Mouse (Mus musculus): ENCODE measurements at regions not wholly inside any gene's neighbourhood (a gene's known extent, or its start where the extent isn't known, plus 50 kb on each side); places are given as distances from the start of the nearest gene placed in this dataset.

DNA sequence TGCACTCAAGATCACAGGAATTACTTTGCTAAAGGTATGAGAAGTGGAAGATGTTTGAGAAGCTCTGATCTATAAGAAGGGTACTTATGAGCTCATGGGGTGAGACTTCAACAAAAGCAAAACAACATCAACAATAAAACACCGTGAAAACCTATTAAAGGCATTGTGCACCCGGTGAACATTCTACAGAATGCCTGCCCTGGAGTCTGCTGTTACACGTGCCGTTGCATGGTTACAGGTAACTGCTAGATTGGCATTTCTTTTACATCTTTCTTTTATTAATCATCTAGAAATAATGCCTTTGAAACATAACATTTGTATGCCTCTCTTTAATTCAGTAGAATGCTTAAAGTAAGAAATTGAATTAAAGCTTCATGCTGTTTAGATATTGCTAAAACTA, 661.0 kb downstream of the Pcdh18 start:
- 57% methylated on average over 4 of the region's 4 CpGs for WGBS
- Histone ChIP-seq H3K9me3 (no peaks in the 10 kb centered on the region), H3K4me1 (no peaks in the 10 kb centered on the region), H3K4me3 (no peak overlapping the region), H3K27ac (no peak overlapping the region), H3K9ac (no peak overlapping the region), H3K27me3 (no peaks in the 10 kb centered on the region), H3K4me2 (replicated peaks) (no peak overlapping the region), H3K36me3 (no peaks in the 10 kb centered on the region)
- no peak for ATAC-seq (ENCODE audit: low FRiP score, low read depth)

DNA sequence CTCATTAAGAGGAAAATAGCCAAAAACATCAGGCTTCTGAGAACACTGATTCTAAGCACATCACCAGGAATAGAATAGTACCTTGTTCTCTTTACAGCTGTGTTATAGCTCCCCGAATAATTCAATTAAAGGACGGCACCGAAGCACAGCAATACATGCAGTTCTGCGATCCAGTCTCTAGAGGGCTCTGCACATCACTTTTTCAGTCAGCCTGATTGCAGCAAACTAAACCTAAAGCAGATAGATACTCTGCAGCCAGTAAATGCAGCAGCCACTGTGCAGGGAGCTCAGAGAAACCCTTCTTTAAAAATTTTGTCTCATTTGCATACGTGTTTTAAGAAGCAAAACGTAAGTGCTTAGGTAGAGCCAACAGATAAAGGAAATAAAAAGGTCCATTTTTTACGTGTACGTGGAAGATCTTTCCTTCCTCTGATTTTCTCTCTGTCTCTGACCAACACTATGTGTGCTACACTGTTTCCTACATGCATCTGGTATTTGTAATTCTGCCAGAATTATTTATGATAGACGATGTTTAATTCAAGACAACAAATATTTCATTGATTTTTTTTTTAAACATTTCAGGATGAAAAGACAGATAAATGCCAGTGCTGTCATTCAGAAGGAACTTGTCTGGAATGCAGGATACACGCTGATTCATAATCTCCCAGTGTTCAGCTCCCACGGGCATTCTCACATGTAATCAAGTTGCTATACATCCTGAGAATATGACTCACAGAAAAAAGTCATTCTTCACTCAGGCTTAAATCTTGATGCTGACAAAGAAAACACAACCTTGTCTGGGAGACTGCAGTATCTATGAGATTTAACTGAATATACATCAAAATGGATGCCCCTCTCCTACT, 663.1 kb downstream of the Pcdh18 start:
- Histone ChIP-seq H3K4me2 (replicated peaks) (no peak overlapping the region), H3K27me3 (no peaks in the 10 kb centered on the region), H3K4me3 (no peak overlapping the region), H3K9ac (no peak overlapping the region), H3K4me1 (no peaks in the 10 kb centered on the region), H3K36me3 (no peaks in the 10 kb centered on the region), H3K9me3 (no peaks in the 10 kb centered on the region), H3K27ac (no peak overlapping the region)
- WGBS: 27% methylated on average over 11 of the region's 11 CpGs
- ATAC-seq (ENCODE audit: low FRiP score, low read depth): no peak

DNA sequence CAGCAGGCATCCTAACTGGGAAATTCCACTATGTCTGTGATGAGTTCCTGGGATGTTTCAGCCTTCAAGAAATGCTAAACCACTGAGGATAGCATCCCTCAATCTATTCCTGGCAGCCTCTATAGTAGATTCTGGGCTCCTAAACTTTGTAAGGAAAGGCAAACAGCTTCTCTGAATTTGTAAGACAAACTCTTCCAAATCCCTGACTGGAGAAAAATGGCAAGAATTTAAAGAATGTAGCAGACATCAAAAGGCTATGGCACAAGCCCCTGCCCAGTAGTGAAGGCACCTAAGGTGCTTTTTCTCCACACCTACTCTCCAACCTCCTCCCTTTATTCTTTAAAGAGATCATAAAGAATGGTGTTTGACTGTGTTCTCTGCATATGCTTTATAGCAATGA, 688.3 kb downstream of the Pcdh18 start:
- Histone ChIP-seq H3K9ac (no peak overlapping the region), H3K27me3 (no peaks in the 10 kb centered on the region), H3K9me3 (no peaks in the 10 kb centered on the region), H3K4me3 (no peak overlapping the region), H3K4me1 (no peaks in the 10 kb centered on the region), H3K36me3 (no peaks in the 10 kb centered on the region), H3K4me2 (replicated peaks) (no peak overlapping the region), H3K27ac (no peak overlapping the region)
- ATAC-seq (ENCODE audit: low FRiP score, low read depth): no peak

- H3K9ac ChIP-seq: no peak overlapping the region
- H3K27me3 ChIP-seq: no peaks in the 10 kb centered on the region
- H3K4me2 ChIP-seq (replicated peaks): no peak overlapping the region
- H3K9me3 ChIP-seq: no peaks in the 10 kb centered on the region
- H3K4me3 ChIP-seq: no peak overlapping the region
- ATAC-seq (ENCODE audit: low FRiP score, low read depth): no peak
- no peaks in the 10 kb centered on the region for H3K4me1 ChIP-seq
- no peaks in the 10 kb centered on the region for H3K36me3 ChIP-seq
- H3K27ac ChIP-seq: no peak overlapping the region
- 80% methylated on average over 9 of the region's 9 CpGs for WGBS
Observed at GRCm38 (mm10) chr3:49062081-49062480, 695.0 kb downstream of the Pcdh18 start.

DNA sequence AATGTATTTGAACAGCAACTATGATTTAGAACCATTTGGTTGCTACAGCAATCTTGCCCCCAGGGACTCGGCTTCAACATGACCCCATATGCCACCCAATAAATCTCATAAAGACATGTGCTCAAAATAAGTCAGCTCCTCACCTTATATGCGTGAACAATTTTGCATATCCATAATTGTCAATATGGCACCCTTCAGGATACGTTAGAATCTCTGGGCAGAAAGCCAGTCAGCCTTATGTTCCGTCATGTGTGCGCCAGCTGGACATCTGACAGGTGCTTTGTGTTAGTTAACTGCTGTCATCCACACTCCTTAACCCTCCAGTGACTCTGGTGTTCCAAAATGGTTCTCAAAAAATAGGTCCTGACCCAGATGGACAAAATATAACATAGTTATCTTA, 724.1 kb downstream of the Pcdh18 start:
- Histone ChIP-seq H3K4me3 (no peak overlapping the region), H3K36me3 (no peaks in the 10 kb centered on the region), H3K27me3 (no peaks in the 10 kb centered on the region), H3K9ac (no peak overlapping the region), H3K27ac (no peak overlapping the region), H3K4me1 (no peaks in the 10 kb centered on the region), H3K4me2 (replicated peaks) (no peak overlapping the region), H3K9me3 (no peaks in the 10 kb centered on the region)
- 43% methylated on average over 5 of the region's 5 CpGs for WGBS
- ATAC-seq (ENCODE audit: low FRiP score, low read depth): peak; percentile 61

- Histone ChIP-seq H3K4me1 (no peaks in the 10 kb centered on the region), H3K27ac (no peak overlapping the region), H3K4me3 (no peak overlapping the region), H3K27me3 (no peaks in the 10 kb centered on the region), H3K36me3 (no peaks in the 10 kb centered on the region), H3K4me2 (replicated peaks) (no peak overlapping the region), H3K9me3 (no peaks in the 10 kb centered on the region), H3K9ac (no peak overlapping the region)
- 75% methylated on average over 6 of the region's 6 CpGs for WGBS
- ATAC-seq (ENCODE audit: low FRiP score, low read depth): no peak
Observed at GRCm38 (mm10) chr3:49009211-49009967, 747.7 kb downstream of the Pcdh18 start.
